Mouse (Mus musculus): ENCODE results near the gene Lama2. TPM values are rescaled to one million over a fixed set of nuclear protein-coding genes. Genes with fewer than 3 reads are reported as not detected.

Gene Lama2
- polyA plus RNA-seq, 1 experiment from 2014 or later = 21.3 TPM

GRCm38 (mm10) chr10:27077113-27077512 lies 542.4 kb downstream of the Lama2 start:
- no peak overlapping the region for H3K4me3 ChIP-seq
- no peak overlapping the region for H3K4me2 ChIP-seq (replicated peaks)

GRCm38 (mm10) chr10:27068794-27069435 lies 550.6 kb downstream of the Lama2 start:
- no peak for ATAC-seq (ENCODE audit: insufficient number of reproducible peaks, insufficient read depth, low FRiP score, low TSS enrichment)
- 86% methylated on average over 2 of the region's 2 CpGs for WGBS
- H3K4me3 ChIP-seq = no peak overlapping the region
- no peak overlapping the region for H3K4me2 ChIP-seq (replicated peaks)
- no peak overlapping the region for H3K9ac ChIP-seq
- no peak overlapping the region for H3K27ac ChIP-seq
- 0 out of 2 replicates have a peak, but pooled peaks cover 2% of the 10 kb centered on the region for H3K4me1 ChIP-seq
- H3K27me3 ChIP-seq = no peaks in the 10 kb centered on the region
- H3K36me3 ChIP-seq = no peaks in the 10 kb centered on the region
- H3K9me3 ChIP-seq = no peaks in the 10 kb centered on the region

More at GRCm38 (mm10) chr10:27077113-27077512, 542.4 kb downstream of the Lama2 start:
- H3K4me1 ChIP-seq = no peaks in the 10 kb centered on the region
- 79% methylated on average over 2 of the region's 2 CpGs for WGBS
- no peaks in the 10 kb centered on the region for H3K36me3 ChIP-seq
- no peak overlapping the region for H3K27ac ChIP-seq
- no peak for ATAC-seq (ENCODE audit: insufficient number of reproducible peaks, insufficient read depth, low FRiP score, low TSS enrichment)
- no peak overlapping the region for H3K9ac ChIP-seq
- no peaks in the 10 kb centered on the region for H3K27me3 ChIP-seq
- H3K9me3 ChIP-seq = no peaks in the 10 kb centered on the region

GRCm38 (mm10) chr10:27063671-27064070 lies 555.9 kb downstream of the Lama2 start:
- no peaks in the 10 kb centered on the region for H3K27me3 ChIP-seq
- 22% methylated on average over 4 of the region's 4 CpGs for WGBS
- 0 out of 2 replicates have a peak, but pooled peaks cover 5% of the 10 kb centered on the region for H3K4me1 ChIP-seq
- no peaks in the 10 kb centered on the region for H3K36me3 ChIP-seq
- no peak overlapping the region; the same call in 1 of the 2 replicates for H3K4me2 ChIP-seq (replicated peaks)
- ATAC-seq (ENCODE audit: insufficient number of reproducible peaks, insufficient read depth, low FRiP score, low TSS enrichment) = 0 out of 2 replicates have a peak, but pooled peaks have one; percentile 72
- no peak overlapping the region for H3K9ac ChIP-seq
- H3K9me3 ChIP-seq = no peaks in the 10 kb centered on the region
- H3K27ac ChIP-seq = peak overlapping the region; percentile 58; the same call in 1 of the 2 replicates
- H3K4me3 ChIP-seq = no peak overlapping the region

- H3K4me3 ChIP-seq = no peak overlapping the region
- H3K9ac ChIP-seq = no peak overlapping the region
- no peaks in the 10 kb centered on the region for H3K27me3 ChIP-seq
- H3K9me3 ChIP-seq = no peaks in the 10 kb centered on the region
- H3K4me2 ChIP-seq (replicated peaks) = no peak overlapping the region
- 65% methylated on average over 4 of the region's 4 CpGs for WGBS
- ATAC-seq (ENCODE audit: insufficient number of reproducible peaks, insufficient read depth, low FRiP score, low TSS enrichment) = no peak
- H3K4me1 ChIP-seq = no peaks in the 10 kb centered on the region
- no peak overlapping the region for H3K27ac ChIP-seq
- no peaks in the 10 kb centered on the region for H3K36me3 ChIP-seq
These were observed 565.1 kb downstream of the Lama2 start for GRCm38 (mm10) chr10:27054488-27054887.

GRCm38 (mm10) chr10:27047196-27047595 lies 572.4 kb downstream of the Lama2 start:
- Histone ChIP-seq H3K27me3 (no peaks in the 10 kb centered on the region), H3K9ac (no peak overlapping the region), H3K9me3 (no peaks in the 10 kb centered on the region), H3K4me3 (no peak overlapping the region), H3K36me3 (no peaks in the 10 kb centered on the region), H3K4me1 (no peaks in the 10 kb centered on the region), H3K4me2 (replicated peaks) (no peak overlapping the region), H3K27ac (no peak overlapping the region)
- ATAC-seq (ENCODE audit: insufficient number of reproducible peaks, insufficient read depth, low FRiP score, low TSS enrichment) = no peak
- 79% methylated on average over 2 of the region's 2 CpGs for WGBS

- WGBS = 50% methylated on average over 1 of the region's 1 CpGs
- no peak overlapping the region for H3K4me2 ChIP-seq (replicated peaks)
These were observed 577.7 kb downstream of the Lama2 start for GRCm38 (mm10) chr10:27041812-27042211.

GRCm38 (mm10) chr10:27022707-27023106 lies 596.9 kb downstream of the Lama2 start:
- 55% methylated on average over 1 of the region's 1 CpGs for WGBS
- no peak overlapping the region for H3K27ac ChIP-seq
- no peak overlapping the region for H3K4me2 ChIP-seq (replicated peaks)
- no peak overlapping the region for H3K4me3 ChIP-seq
- no peaks in the 10 kb centered on the region for H3K4me1 ChIP-seq
- no peak overlapping the region for H3K9ac ChIP-seq
- no peaks in the 10 kb centered on the region for H3K36me3 ChIP-seq
- ATAC-seq (ENCODE audit: insufficient number of reproducible peaks, insufficient read depth, low FRiP score, low TSS enrichment) = no peak
- no peaks in the 10 kb centered on the region for H3K9me3 ChIP-seq
- H3K27me3 ChIP-seq = no peaks in the 10 kb centered on the region

More at GRCm38 (mm10) chr10:27041812-27042211, 577.7 kb downstream of the Lama2 start:
- Histone ChIP-seq H3K27me3 (no peaks in the 10 kb centered on the region), H3K27ac (no peak overlapping the region), H3K4me3 (no peak overlapping the region), H3K36me3 (no peaks in the 10 kb centered on the region), H3K4me1 (no peaks in the 10 kb centered on the region), H3K9me3 (no peaks in the 10 kb centered on the region), H3K9ac (no peak overlapping the region)
- ATAC-seq (ENCODE audit: insufficient number of reproducible peaks, insufficient read depth, low FRiP score, low TSS enrichment) = no peak

GRCm38 (mm10) chr10:27012804-27013365 lies 606.7 kb downstream of the Lama2 start:
- Histone ChIP-seq H3K27me3 (no peaks in the 10 kb centered on the region), H3K9ac (no peak overlapping the region), H3K9me3 (no peaks in the 10 kb centered on the region), H3K4me1 (no peaks in the 10 kb centered on the region), H3K36me3 (no peaks in the 10 kb centered on the region), H3K4me2 (replicated peaks) (no peak overlapping the region), H3K4me3 (no peak overlapping the region), H3K27ac (no peak overlapping the region)
- ATAC-seq (ENCODE audit: insufficient number of reproducible peaks, insufficient read depth, low FRiP score, low TSS enrichment) = no peak

GRCm38 (mm10) chr10:27007364-27007763 lies 612.2 kb downstream of the Lama2 start:
- Histone ChIP-seq H3K27me3 (no peaks in the 10 kb centered on the region), H3K9ac (no peak overlapping the region), H3K27ac (no peak overlapping the region), H3K4me1 (no peaks in the 10 kb centered on the region), H3K9me3 (no peaks in the 10 kb centered on the region), H3K36me3 (no peaks in the 10 kb centered on the region), H3K4me3 (no peak overlapping the region), H3K4me2 (replicated peaks) (no peak overlapping the region)
- 83% methylated on average over 2 of the region's 2 CpGs for WGBS
- ATAC-seq (ENCODE audit: insufficient number of reproducible peaks, insufficient read depth, low FRiP score, low TSS enrichment) = no peak

GRCm38 (mm10) chr10:27005716-27006115 lies 613.8 kb downstream of the Lama2 start:
- 69% methylated on average over 2 of the region's 2 CpGs for WGBS
- Histone ChIP-seq H3K36me3 (no peaks in the 10 kb centered on the region), H3K9me3 (no peaks in the 10 kb centered on the region), H3K4me1 (no peaks in the 10 kb centered on the region), H3K4me2 (replicated peaks) (no peak overlapping the region), H3K9ac (no peak overlapping the region), H3K4me3 (no peak overlapping the region), H3K27ac (no peak overlapping the region), H3K27me3 (no peaks in the 10 kb centered on the region)
- no peak for ATAC-seq (ENCODE audit: insufficient number of reproducible peaks, insufficient read depth, low FRiP score, low TSS enrichment)

GRCm38 (mm10) chr10:27001554-27002178 lies 617.9 kb downstream of the Lama2 start:
- Histone ChIP-seq H3K36me3 (no peaks in the 10 kb centered on the region), H3K9ac (no peak overlapping the region), H3K4me3 (no peak overlapping the region), H3K27ac (no peak overlapping the region), H3K4me2 (replicated peaks) (no peak overlapping the region), H3K4me1 (no peaks in the 10 kb centered on the region), H3K27me3 (no peaks in the 10 kb centered on the region), H3K9me3 (no peaks in the 10 kb centered on the region)
- WGBS = 77% methylated on average over 2 of the region's 2 CpGs
- no peak for ATAC-seq (ENCODE audit: insufficient number of reproducible peaks, insufficient read depth, low FRiP score, low TSS enrichment)

GRCm38 (mm10) chr10:26996684-26997083 lies 622.9 kb downstream of the Lama2 start:
- no peak overlapping the region for H3K4me3 ChIP-seq
- H3K36me3 ChIP-seq = no peaks in the 10 kb centered on the region
- H3K4me1 ChIP-seq = no peaks in the 10 kb centered on the region
- no peaks in the 10 kb centered on the region for H3K27me3 ChIP-seq
- H3K9ac ChIP-seq = no peak overlapping the region
- no peak for ATAC-seq (ENCODE audit: insufficient number of reproducible peaks, insufficient read depth, low FRiP score, low TSS enrichment)
- H3K4me2 ChIP-seq (replicated peaks) = no peak overlapping the region
- H3K27ac ChIP-seq = no peak overlapping the region
- no peaks in the 10 kb centered on the region for H3K9me3 ChIP-seq

All from embryonic facial prominence, embryonic 12.5 days (tissue).